ENCODE assay signal across 8 mouse cellular contexts in the genomic region with DNA sequence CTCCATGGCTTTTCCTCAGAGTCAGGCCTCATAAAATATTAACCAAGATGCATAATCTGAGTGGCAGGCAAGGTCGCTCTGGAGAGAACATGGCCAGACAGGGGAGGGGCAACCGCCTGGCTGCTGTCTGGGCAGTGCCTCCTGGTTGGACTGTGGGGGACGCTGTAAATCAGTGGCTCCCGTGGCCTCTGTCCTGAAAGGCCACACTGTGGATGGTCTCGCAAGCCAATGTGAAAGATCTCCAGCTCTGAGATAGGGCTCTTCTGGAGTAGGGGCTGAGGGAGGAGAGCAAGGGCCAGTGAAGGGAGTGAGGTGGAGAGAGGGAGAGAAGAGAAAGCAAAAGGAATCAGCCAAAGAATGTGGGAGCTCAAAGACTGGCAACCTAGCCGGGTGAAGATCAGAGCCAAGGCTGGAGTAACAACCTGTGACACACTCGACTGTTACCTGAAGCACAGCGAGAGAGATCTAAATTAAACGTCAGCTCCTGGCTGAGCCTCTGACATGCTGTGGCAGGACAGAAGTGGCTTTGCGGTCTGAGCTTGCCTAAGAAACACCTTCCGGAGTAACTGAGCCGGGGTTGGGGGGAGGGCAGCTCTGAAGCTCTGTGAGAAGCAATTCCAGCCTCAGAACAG.
DNase-seq lines count a peak whose midpoint lies in the region; ATAC-seq lines count a peak whose summit lies in the region.

No protein-coding gene starts in this region.

- peak; percentile 95 for ATAC-seq in megakaryocyte progenitor cell, adult 5-6 weeks (replicated peaks; ENCODE audit: poor library complexity)

- DNase-seq in CD8-positive naive resting alpha-beta T cell, adult 2 months (ENCODE audit: low read depth in 2 of 2, low spot score in 2 of 2), result peak; percentile 6 to 39
- DNase-seq in gonadal fat pad, adult 2 months (ENCODE audit: low read depth), result peak; percentile 79
- DNase-seq in kidney, postnatal 36 days, result peak; percentile 81 to 85
- peak; percentile 11 to 26 for DNase-seq in thymus, postnatal 10 days (ENCODE audit: low spot score in 2 of 2)
- DNase-seq in spleen, postnatal 4 days (ENCODE audit: low spot score in 2 of 2), result no peak
- no peak for DNase-seq in heart, adult 9 months (ENCODE audit: low spot score in 2 of 2)
- no peak for DNase-seq in gastrocnemius, postnatal 4 days (ENCODE audit: low spot score in 2 of 2)

Comparison
In these comparisons a context has a peak if more than half of its experiments do, and no peak if none do; other contexts are left out.
1. DNase-seq: peak in CD8-positive naive resting alpha-beta T cell, adult 2 months (2 of 2), gonadal fat pad, adult 2 months (single experiment), kidney, postnatal 36 days (2 of 2) and thymus, postnatal 10 days (2 of 2); none in spleen, postnatal 4 days (0 of 2), heart, adult 9 months (0 of 2) and gastrocnemius, postnatal 4 days (0 of 2).